In genomic region chr8:60250341-60250740, GRCm38 (mm10) we compare ENCODE assay signal across 25 mouse cellular contexts.
A peak's percentile ranks its signal among the peaks of the same experiment; 100 is the strongest.
DNase-seq lines count a peak whose midpoint lies in the region; ATAC-seq lines count a peak whose summit lies in the region.
"Had no signal": no experiment of that assay in that cellular context is flagged by ENCODE, and none has a peak within 500 bp of the region (broad histone marks: within the 10 kb centered on the region; RNA-seq: fewer than 3 reads in every experiment).

No protein-coding gene starts in this region.

- H3K27ac ChIP-seq in limb, embryonic 13.5 days, result no peak overlapping the region
- no peak overlapping the region for H3K27ac ChIP-seq in limb, embryonic 10.5 days
- H3K27ac ChIP-seq in forebrain, embryonic 12.5 days, result no peak overlapping the region
- H3K27ac ChIP-seq: heart, embryonic 15.5 days; hindbrain, embryonic 12.5 days; limb, embryonic 15.5 days; liver, embryonic 13.5 days; macrophage; stomach, postnatal 0 days had no signal

- H3K4me2 ChIP-seq in limb, embryonic 13.5 days (replicated peaks), result no peak overlapping the region
- H3K4me2 ChIP-seq in forebrain, embryonic 12.5 days, result no peak overlapping the region
- H3K4me2 ChIP-seq: heart, embryonic 15.5 days; hindbrain, embryonic 12.5 days; limb, embryonic 15.5 days; liver, embryonic 13.5 days had no signal

- H3K9me3 ChIP-seq in limb, embryonic 13.5 days, result no peaks in the 10 kb centered on the region
- no peaks in the 10 kb centered on the region for H3K9me3 ChIP-seq in limb, embryonic 10.5 days (replicated peaks)
- H3K9me3 ChIP-seq in forebrain, embryonic 12.5 days, result no peaks in the 10 kb centered on the region
- H3K9me3 ChIP-seq: heart, embryonic 15.5 days; hindbrain, embryonic 12.5 days; limb, embryonic 15.5 days; liver, embryonic 13.5 days had no signal

- H3K9ac ChIP-seq in limb, embryonic 13.5 days, result no peak overlapping the region
- H3K9ac ChIP-seq in forebrain, embryonic 12.5 days, result no peak overlapping the region
- H3K9ac ChIP-seq: heart, embryonic 15.5 days; hindbrain, embryonic 12.5 days; limb, embryonic 15.5 days; liver, embryonic 13.5 days had no signal

- ATAC-seq in limb, embryonic 13.5 days (ENCODE audit: low FRiP score, low read depth), result peak; percentile 69
- no peak for ATAC-seq in forebrain, embryonic 12.5 days (ENCODE audit: low FRiP score)
- ATAC-seq: forebrain, embryonic 16.5 days; intestine, postnatal 0 days; lung, postnatal 0 days had no signal

- intact Hi-C loops in gastrocnemius, postnatal 36 days (cut with DNase I), result no loop called here

- WGBS in limb, embryonic 13.5 days, result 59% methylated on average over 6 of the region's 6 CpGs
- WGBS in limb, embryonic 10.5 days, result 90% methylated on average over 6 of the region's 6 CpGs
- WGBS in forebrain, embryonic 12.5 days, result 58% methylated on average over 6 of the region's 6 CpGs

- DNase-seq in limb, embryonic 10.5 days (ENCODE audit: low spot score), result no peak
- peak; percentile 3 for DNase-seq in R1 (ENCODE audit: low read depth, low spot score)
- peak; percentile 10 for DNase-seq in gastrocnemius, adult 18-20 months (ENCODE audit: low spot score)
- DNase-seq in gastrocnemius, postnatal 36 days, result peak; percentile 19 to 47
- no peak for DNase-seq in Muller cell, postnatal 12 days (ENCODE audit: inconsistent ontology term)
- DNase-seq: adrenal gland, adult 8-10 months; B cell, adult 2 months; cerebellum, adult 2 months; cerebellum, postnatal 25 days; heart, postnatal 36 days; liver, embryonic 13.5 days; lung, adult 18-20 months; right cerebral cortex, adult 18-20 months; thymus, adult 18-20 months; thymus, postnatal 25 days had no signal

- H3K4me3 ChIP-seq in limb, embryonic 13.5 days, result no peak overlapping the region
- no peak overlapping the region for H3K4me3 ChIP-seq in limb, embryonic 10.5 days
- no peak overlapping the region for H3K4me3 ChIP-seq in forebrain, embryonic 12.5 days (replicated peaks)
- H3K4me3 ChIP-seq: heart, embryonic 15.5 days; hindbrain, embryonic 12.5 days; limb, embryonic 15.5 days; liver, embryonic 13.5 days had no signal

- no peaks in the 10 kb centered on the region for H3K36me3 ChIP-seq in limb, embryonic 13.5 days
- H3K36me3 ChIP-seq in limb, embryonic 10.5 days, result no peaks in the 10 kb centered on the region
- H3K36me3 ChIP-seq in forebrain, embryonic 12.5 days (replicated peaks), result no peaks in the 10 kb centered on the region
- H3K36me3 ChIP-seq: heart, embryonic 15.5 days; hindbrain, embryonic 12.5 days; limb, embryonic 15.5 days; liver, embryonic 13.5 days had no signal

- 0 out of 2 replicates have a peak, but pooled peaks cover 2% of the 10 kb centered on the region for H3K4me1 ChIP-seq in limb, embryonic 13.5 days
- no peaks in the 10 kb centered on the region for H3K4me1 ChIP-seq in limb, embryonic 10.5 days
- peaks cover 4% of the 10 kb centered on the region for H3K4me1 ChIP-seq in forebrain, embryonic 12.5 days
- H3K4me1 ChIP-seq: heart, embryonic 15.5 days; hindbrain, embryonic 12.5 days; limb, embryonic 15.5 days; liver, embryonic 13.5 days had no signal

- H3K27me3 ChIP-seq in limb, embryonic 13.5 days, result no peaks in the 10 kb centered on the region
- H3K27me3 ChIP-seq in limb, embryonic 10.5 days (ENCODE audit: low read depth, poor library complexity, severe bottlenecking), result no peaks in the 10 kb centered on the region
- H3K27me3 ChIP-seq in forebrain, embryonic 12.5 days, result no peaks in the 10 kb centered on the region
- H3K27me3 ChIP-seq: heart, embryonic 15.5 days; hindbrain, embryonic 12.5 days; limb, embryonic 15.5 days; liver, embryonic 13.5 days had no signal

Comparison
In these comparisons a context has a peak if more than half of its experiments do, and no peak if none do; other contexts are left out.
1. DNase-seq: peak in R1 (single experiment), gastrocnemius, adult 18-20 months (single experiment) and gastrocnemius, postnatal 36 days (2 of 2); none in limb, embryonic 10.5 days (single experiment) and Muller cell, postnatal 12 days (single experiment).